Mouse (Mus musculus) left cerebral cortex, postnatal 14 days (tissue): Measurements from ENCODE around the gene Tomm22. TPM values are rescaled to one million over a fixed set of nuclear protein-coding genes. Genes with fewer than 3 reads are reported as not detected.

Source experiments
- DNase-seq, 2 experiments: peaks; one replicate each; pipeline ENCODE4 v3.0.0; 2021 to 2022; ENCODE audit warnings: low spot score in 2 of 2, mixed read lengths in 1 of 2
- intact Hi-C: fragments of 180-260 bp; cut with DNase I; formaldehyde crosslinking; loops from one replicate; pipeline ENCODE4 v1.15.1; 2025
- total RNA-seq, 2 experiments: library from RNA; stranded (reverse); gene quantifications; 2 replicates each; pipeline ENCODE4 v1.2.3; 2021

The Tomm22 gene
- total RNA-seq, 2 experiments from 2014 or later = 97.8 to 99.7 TPM

DNA sequence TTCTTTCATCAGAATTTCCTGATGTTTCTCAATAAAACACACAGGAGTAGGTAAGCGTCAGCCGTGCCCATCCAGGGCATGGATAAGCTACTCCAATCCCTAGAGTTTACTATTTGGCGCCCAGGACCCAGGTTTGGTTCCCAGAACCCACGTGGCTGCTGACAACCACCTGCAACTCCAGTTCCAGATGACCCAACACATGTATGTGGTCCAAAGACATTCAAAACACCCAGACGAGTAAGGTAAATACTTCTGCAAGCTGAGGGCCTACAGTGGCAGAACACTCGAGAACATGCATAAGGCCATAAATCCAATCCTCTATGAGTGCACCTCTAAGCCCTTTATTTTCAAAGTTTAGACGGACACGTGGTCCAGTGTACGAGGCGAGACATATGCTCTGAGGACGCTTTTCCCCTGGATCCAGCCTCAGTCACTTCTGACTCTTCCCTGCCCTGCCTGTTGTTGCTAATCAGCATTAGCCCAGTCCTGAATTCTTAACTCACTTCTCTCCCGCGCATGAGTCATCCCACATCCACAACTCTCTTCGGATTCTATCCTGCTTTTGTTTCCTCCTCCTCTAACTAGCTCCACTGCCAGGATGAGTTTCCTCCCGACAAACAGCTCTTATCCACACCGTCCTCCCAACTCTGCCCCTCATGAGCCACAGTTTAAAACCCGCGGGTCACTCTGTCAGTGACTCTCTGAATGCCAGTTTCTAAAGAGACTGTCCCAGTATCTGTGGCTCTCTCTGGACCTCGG lies 13.2 kb downstream of the Tomm22 start:
- intact Hi-C loops = no loop called here
- no peak for DNase-seq

DNA sequence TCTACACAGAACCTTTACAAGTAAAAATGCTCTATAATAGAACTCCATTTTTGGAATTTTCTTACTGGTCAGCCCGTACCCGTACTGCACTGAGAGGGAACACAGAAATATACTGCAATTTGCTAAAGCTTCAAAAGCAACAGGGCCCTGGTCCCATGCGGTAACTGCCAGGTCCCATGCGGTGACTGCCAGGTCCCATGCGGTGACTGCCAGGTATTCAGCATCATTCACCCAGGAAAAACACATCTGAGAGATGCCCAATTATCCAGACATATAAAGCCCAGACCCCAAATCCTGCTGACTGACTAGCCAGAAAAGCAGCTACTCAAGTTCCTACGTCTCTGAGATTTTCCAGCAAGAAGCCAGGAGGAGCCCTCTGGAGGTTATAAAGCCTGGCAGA lies 14.0 kb downstream of the Tomm22 start:
- no peak for DNase-seq
- intact Hi-C loops = no loop called here

DNA sequence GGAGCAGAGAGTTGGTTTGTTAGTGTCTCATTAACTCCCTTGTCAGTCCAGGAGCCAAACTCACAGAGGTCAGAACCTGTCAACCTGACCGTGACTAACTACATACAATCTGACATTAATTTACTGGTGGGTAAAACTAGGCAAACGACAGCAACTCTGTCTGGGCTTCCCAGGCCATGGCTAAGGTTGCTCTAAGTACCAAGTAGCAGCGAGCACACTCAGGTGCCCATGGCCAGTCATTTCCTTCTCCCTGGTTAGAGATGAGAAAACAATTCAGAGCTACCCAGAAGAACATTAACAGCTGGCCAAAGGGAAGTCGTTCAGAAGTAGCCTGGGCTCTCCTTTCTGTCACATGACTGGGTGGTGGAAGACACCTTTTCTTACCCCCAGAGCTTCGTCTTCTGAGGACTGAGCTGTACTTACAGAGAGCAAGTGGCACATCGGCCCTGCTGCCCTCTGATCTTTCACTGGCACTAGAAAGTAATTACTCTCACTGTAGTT lies 14.5 kb downstream of the Tomm22 start:
- intact Hi-C loops = no loop called here
- DNase-seq = no peak

DNA sequence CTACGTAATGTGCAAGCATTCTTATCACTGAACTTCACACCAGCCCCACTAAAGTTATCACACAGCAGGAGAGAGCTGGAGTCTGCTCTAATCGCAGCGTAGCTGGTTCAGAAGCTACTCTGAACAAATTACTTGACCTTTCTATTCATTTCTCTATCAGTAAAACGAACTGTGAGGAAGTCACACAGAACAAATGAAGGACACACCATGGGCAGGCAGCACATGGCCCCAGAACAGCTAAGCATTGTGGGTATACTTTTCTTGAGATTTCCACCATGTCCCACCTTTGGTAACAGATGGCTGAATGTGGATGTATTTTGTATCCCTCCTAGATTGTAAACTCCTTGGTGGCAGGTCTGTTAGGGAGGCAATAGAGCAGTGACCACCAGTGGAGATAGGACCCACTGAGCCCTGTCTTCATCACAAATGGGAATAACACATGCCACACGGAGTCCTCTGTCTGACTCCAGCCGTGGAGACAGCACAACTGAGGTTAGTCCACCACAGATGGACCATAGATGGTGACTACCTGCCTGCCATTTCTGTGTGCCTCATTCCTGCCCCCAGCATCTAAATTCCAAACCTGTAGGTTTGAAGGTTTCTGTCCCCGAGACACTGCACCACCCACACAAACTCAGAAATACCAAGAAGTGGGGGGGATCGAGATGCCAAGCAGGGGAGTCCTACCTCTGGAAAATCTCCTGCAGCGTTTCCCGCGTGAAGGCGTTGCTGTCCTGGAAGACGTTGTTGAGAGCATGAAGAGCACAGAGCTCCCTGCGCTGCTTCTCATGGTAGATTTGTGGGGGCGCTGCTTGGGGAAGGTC lies 15.6 kb downstream of the Tomm22 start:
- no peak for DNase-seq
- intact Hi-C loops = loop anchor here (2.0 kb wide), 1 partner anchor 15 kb away; the partner anchor contains the start of gene Tomm22

DNA sequence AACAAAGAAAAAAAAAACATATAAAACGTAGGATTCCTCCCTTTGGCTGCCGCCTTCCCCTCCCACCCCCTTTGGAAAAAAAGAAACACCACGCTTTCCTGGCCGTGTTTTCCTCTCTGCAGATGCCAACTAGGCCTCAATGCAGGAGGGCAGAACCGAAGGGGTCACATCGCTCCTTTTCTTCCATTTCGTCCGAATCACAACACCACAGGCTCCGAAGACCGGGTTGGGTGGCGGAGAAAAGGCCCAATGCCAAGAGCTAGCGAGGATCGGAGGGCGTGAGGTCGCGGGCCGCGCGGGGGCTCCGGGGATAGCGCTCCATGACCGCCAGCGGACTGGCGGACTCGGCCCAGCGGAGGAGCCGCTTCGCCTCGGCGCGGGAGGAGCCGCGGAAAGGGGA lies 16.5 kb downstream of the Tomm22 start:
- intact Hi-C loops = loop anchor here (2.0 kb wide), 1 partner anchor 16 kb away; the partner anchor contains the start of gene Tomm22
- DNase-seq = no peak

DNA sequence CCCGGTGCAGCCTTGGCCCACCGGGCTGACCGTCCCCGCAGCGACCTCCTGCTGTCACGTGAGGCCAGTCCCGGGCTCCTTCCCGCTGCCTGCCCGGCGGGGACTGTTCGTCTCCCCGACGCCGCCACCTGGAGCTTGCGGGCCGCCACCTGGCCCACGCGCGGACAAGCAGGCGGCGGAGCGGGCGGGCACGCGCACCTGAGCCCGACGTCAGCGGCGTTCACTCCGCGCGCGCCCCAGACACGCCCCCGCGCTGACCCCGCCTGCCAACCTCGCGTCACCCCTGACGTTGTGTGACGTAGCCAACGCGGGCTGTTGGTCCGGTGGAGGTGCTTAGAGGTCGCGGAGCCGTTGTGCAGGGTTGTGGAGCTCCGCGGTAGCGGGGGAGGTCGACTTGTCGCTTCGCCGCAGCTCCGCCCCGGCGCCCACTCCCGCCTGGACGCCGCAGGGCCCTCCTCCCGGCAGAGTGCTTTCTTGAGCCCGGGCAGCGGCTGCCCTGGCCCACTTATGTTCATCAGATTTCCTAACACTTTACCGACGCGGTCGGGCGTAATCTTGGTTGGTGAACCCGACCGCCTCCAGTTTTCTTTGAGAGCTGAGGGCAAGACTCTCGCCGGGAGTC lies 17.1 kb downstream of the Tomm22 start, which contains the start of gene Josd1:
TSS of gene Josd1 (minus strand) at position 274 of the 622 bp plus-strand sequence.
- intact Hi-C loops = loop anchor here (2.0 kb wide), 1 partner anchor 17 kb away; the partner anchor contains the start of gene Tomm22
- DNase-seq = peak; percentile 93 to 95

DNA sequence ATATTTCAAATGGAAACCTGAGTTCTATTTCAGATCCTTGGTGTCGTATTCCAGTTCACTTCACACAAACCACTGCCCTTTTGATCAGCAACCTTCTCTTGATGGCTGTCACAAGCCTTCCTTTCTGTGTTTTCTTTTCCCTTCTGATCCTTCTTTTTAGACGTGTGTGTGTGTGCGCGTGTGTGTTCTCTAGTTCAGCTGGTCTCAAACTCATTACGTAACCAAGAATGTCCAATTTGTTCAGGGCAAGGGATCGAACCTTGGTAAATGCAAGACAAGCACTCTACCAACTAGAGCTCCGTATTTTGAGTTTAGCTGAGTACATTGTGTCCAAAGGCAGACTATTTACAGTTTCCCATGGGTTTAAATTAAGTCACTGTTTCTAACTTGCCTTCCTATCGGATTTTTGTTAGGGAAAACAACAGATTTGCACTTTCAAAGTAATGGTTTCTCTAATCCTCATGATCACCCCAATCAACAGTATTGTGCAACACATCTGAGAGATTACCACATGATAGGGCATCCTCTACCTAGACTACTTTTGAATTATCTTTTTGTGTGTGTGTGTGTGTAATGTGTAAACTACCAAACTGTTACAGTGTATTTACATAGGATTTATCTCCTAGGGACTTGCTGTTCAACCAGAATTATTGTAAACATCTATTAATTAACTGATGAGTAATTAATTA lies 17.8 kb downstream of the Tomm22 start:
- intact Hi-C loops = no loop called here
- no peak for DNase-seq

DNA sequence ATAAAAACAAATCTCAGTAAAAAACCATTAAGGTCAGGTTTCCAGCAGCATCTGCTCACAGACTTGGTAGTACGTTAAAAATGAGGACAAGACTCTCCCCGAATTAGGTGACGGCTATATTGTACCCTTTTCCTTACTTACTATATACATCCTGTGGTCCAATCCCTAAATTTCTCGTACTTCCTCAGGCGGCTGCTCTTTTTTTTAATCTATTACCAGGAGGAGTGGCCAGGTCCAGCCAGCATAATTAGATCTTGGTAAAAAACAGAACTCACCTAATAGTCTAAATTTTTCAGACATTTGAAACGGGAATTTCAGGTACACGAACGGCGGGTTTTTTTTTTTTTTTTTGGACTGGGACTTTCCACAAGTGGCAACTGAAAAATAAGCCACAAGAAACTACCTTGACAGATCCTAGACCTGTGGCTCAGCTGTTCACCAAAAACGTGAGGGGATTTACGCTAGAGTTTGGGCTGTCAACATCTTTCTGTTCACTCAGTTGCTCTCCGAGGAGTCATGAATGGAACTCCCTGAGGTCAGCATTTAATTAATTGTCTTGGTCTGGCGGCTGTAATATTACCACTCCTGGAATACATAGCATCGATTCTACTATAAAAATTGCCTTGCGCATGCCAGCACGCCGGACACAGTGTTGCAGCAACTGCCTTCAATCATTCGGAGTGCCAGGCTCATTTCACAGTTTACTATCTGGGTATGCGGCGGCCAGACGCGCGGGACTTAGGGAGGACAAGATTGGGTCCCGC lies 19.2 kb downstream of the Tomm22 start:
- intact Hi-C loops = no loop called here

DNA sequence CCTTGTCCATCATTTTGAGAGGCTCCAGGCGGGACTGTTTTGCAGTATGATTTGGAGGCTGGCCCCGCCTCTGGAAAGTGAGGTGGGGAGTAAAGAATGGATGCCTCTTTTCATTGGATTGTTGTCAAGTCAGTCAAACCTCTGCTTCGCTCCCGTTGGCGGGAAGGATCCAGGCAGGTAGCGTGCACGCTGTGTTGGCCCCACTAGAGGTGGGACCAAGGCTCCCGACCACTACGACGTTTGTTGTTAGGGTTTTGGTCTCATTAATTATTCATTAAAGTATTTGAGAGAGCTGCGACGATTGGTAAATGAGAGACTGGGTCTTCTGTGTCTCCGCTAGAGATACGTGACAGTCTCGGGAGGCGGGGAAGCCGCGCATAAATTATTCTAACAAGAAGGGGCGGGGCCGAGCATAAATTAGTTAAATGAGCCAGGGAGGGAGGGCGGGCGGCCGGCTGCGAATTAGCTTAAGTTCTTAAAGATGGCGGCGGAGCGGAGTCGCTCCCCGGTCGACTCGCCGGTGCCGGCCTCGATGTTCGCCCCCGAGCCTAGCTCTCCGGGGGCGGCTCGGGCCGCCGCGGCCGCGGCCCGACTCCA lies 19.9 kb downstream of the Tomm22 start, which contains the start of gene Gtpbp1:
TSS of gene Gtpbp1 (plus strand) at position 420 of the 597 bp plus-strand sequence.
- intact Hi-C loops = no loop called here
- DNase-seq = peak; percentile 98 to 100

More for the DNA sequence above, 19.2 kb downstream of the Tomm22 start:
- DNase-seq = no peak

DNA sequence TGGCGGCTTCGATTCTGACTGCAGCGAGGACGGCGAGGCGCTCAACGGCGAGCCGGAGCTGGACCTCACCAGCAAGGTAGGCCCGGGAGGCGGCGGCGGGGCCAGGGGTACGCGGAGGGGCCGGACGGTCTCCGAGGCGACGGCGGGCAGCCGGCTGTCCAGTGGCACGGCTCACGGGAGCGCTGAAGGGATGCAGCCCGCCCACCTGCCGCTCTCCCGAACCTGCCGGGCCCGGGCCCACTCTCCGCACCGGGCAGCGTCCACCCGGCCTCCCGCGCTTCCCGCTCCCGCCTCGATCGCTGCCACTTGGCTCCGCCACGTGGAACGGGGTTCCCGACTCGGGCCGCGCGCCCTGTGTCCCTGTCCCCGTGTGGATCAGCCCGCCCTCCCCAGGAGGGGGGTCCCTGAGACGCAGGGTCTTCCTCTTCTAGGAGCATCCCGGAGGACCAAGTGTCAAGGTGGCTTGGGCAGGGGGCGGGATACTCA lies 20.4 kb downstream of the Tomm22 start:
- DNase-seq = no peak
- intact Hi-C loops = no loop called here

DNA sequence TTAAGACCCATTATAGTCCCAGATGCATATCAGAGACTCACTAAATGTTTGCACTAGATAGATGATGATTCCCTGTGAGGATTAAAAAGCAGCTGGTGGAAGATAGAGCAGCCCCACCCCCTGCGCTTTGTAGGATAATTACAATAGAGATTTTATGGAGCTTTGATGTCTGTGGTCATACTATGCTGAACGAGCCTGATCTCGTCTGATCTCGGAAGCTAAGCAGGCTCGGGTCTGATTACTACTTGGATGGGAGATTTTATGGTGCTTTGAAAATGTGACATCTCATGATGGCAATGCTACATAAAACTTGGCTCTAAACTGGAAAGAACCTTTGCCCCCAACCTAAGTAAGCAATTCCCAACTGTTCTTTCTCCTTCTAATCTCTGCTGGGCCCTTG lies 21.7 kb downstream of the Tomm22 start:
- intact Hi-C loops = no loop called here
- DNase-seq = no peak

DNA sequence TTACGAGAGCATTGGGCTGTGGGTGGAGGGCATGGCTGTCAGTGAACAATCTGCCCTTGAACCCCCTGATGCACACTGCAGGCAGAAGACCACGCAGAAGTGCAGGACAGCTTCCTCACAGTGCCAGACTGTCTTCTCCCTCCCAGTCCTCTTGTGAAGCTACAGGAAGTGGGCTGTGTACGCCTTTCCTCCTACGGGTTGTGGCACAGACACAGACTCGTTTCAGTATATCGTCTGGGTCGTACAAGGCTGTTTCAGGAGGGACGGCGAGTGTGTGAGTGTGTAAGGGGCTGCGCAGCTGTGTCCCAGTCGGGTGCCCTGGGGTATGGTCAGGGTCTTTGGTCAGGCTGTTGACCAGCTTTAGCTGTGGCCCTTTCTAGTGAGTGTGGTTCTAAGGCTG lies 23.1 kb downstream of the Tomm22 start:
- intact Hi-C loops = no loop called here
- no peak for DNase-seq

DNA sequence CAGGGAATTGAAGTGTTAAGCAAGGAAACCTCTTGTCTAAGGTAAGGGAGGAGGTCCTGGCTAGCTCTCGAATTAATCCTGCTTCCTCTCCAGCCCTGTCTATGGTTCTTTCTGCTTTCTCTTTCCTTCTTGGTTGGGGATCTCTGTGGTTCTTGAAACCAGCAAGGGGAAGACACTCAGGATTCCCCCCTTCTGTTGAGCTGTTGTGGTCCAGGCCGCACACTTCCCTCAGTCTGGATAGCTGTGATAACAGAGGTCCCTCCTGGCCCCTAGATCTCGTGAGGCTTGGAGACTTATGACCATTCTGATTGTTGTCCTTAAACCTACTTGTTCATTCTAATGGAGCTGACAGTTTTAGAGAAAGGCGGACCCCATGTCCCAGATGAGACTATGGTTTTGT lies 23.9 kb downstream of the Tomm22 start:
- DNase-seq = no peak
- intact Hi-C loops = no loop called here

DNA sequence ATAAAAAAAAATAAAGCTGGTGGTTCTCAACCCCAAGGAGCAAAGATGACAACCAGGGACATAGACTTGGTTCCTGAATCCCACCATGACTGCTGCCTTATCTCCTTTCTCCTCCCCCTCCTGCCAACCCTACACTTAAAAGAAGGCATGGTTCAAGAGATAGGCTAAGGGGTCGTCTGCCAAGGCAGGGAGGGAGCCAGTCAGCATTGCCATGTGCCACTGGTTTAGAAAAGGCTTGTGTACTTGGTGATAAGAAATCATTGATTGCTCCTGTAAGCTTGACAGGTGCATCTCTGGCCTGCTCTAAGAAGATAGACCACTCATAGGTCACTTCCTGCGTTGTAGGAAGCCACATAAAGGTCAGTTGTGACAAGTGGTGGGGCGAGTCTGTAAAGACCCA lies 24.9 kb downstream of the Tomm22 start:
- intact Hi-C loops = no loop called here
- no peak for DNase-seq

DNA sequence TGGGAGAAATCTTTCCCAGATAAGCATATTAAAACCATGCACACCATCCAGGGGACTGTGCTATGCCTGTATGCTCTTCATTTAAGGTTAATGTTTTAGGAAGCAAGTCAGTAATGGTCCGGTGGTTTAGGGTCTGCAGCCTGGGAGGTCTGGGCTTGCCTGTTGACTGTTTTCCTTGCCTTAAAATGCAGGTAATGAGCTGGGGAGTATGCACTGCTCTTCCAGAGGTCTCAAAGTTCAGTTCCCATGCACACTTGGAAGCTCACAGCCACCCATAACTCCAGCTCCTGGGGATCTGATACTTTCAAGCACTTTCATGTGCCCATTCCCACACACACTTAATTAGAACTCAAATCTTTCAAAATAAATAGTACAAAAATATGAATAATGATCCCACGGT lies 25.8 kb downstream of the Tomm22 start:
- no peak for DNase-seq
- intact Hi-C loops = no loop called here

DNA sequence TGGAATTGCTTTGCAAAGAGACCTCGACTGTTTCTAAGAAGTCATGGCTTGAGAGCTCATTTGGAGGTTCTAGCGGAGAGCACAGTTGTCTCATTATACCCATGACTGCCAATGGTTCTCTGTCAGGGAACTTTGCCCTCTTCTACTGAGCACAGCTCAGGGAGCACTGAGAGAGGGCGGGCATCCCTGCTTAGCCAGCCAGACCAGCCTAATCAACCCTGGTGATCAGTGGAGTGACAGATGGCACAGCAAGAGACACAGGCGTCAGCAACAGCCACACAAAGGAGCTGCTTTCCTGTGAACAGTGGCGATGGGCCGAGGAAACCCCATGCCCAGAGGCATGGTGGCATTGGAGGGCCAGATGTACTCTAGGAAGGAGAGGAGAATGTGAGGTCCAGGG lies 26.4 kb downstream of the Tomm22 start:
- DNase-seq = no peak
- intact Hi-C loops = no loop called here

DNA sequence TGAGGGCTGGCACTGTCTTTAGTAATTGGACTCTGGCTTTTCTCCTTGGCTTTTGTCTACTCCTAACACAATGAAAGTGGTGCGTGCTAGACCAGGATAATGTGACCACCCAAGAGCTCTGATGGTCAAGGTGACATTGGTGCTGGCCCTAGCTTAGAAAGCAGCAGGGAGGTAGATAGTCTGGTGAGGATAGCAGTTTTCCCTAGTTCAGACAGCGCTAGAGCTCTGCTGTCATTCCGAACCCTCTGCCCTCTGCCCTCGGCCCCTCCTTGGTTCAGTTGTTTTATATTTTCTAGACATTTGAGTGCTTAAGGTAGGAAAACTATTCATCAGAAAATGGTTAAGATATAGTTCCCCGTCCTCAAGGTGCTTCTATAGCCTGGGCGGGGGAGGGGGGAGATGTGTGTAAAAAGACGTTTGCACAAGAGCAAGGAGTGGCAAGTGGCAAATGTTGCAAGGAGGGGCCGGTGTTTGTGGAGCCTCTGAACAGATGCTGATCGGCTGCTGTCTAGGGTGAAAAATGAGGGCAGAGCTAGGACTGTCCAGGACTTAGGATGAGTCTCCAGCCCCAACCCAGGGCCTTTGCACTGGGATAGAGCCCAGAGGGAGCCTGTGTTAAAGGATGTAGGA lies 27.0 kb downstream of the Tomm22 start:
- no peak for DNase-seq
- intact Hi-C loops = no loop called here
